Mouse (Mus musculus) limb, embryonic 13.5 days (tissue): Measurements from ENCODE around the gene Slc6a19. TPM values are rescaled to one million over a fixed set of nuclear protein-coding genes. Genes with fewer than 3 reads are reported as not detected.
A peak's percentile ranks its signal among the peaks of the same experiment; 100 is the strongest.

Experiments
- ATAC-seq: fragments of 200-750 bp; cut with Nextera tagmentation; 2 replicates; pipeline ENCODE4 v1.8.0; 2017; ENCODE audit warnings: low read depth, moderate number of reproducible peaks, moderate TSS enrichment; ENCODE audit not compliant: low FRiP score
- H3K27ac ChIP-seq: fragments of 300-500 bp; sonication (generic); 2 replicates; pipeline ENCODE4 v1.5.1; 2015; ENCODE audit warnings: inconsistent platforms, mild to moderate bottlenecking, moderate library complexity
- H3K27me3 ChIP-seq: fragments of 300-500 bp; sonication (generic); 2 replicates; pipeline ENCODE4 v1.6.1; 2015; ENCODE audit warnings: mild to moderate bottlenecking, inconsistent platforms
- H3K36me3 ChIP-seq: fragments of 300-500 bp; sonication (generic); 2 replicates; pipeline ENCODE4 v1.6.1; 2015; ENCODE audit warnings: inconsistent platforms, mild to moderate bottlenecking, moderate library complexity
- H3K4me1 ChIP-seq: fragments of 300-500 bp; sonication (generic); 2 replicates; pipeline ENCODE4 v1.6.1; 2015; ENCODE audit warnings: inconsistent platforms
- H3K4me2 ChIP-seq: fragments of 300-500 bp; sonication (generic); replicated peaks from 2 replicates; pipeline ENCODE4 v1.6.1; 2015; ENCODE audit warnings: inconsistent platforms, mild to moderate bottlenecking, moderate library complexity
- H3K4me3 ChIP-seq: fragments of 300-500 bp; sonication (generic); 2 replicates; pipeline ENCODE4 v1.5.1; 2015; ENCODE audit warnings: moderate library complexity, mild to moderate bottlenecking, inconsistent platforms
- H3K9ac ChIP-seq: fragments of 300-500 bp; sonication (generic); 2 replicates; pipeline ENCODE4 v1.6.1; 2015; ENCODE audit warnings: mild to moderate bottlenecking, inconsistent platforms
- H3K9me3 ChIP-seq: fragments of 300-500 bp; sonication (generic); 2 replicates; pipeline ENCODE4 v1.6.1; 2016; ENCODE audit warnings: inconsistent platforms
- WGBS: fragments of 180-500 bp; shearing (Covaris S2); methylation state at CpG from one replicate; pipeline ENCODE4 v1.1.7; 2015; 5-methylcytosine and 5-hydroxymethylcytosine counted together
- polyA plus RNA-seq: library from polyadenylated mRNA; unstranded; fragments of >200 nt; fragmentation: Nextera tagmentation; extraction: Ambion mirVana; gene quantifications from 2 replicates; pipeline ENCODE4 v1.2.1, GENCODE M21; 2015

Slc6a19 gene
- polyA plus RNA-seq, 1 experiment from 2014 or later, result 0.04 TPM

- WGBS, result 5% methylated on average over 42 of the region's 48 CpGs
- ATAC-seq, result peak; percentile 39; the same call in 1 of the 2 replicates
- peaks cover 18% of the 10 kb centered on the region for H3K4me1 ChIP-seq
- H3K27ac ChIP-seq, result no peak within 1 kb of the TSS
- H3K9ac ChIP-seq, result peak within 1 kb of the TSS; percentile 32; the same call in 1 of the 2 replicates
- no peaks in the 10 kb centered on the region for H3K36me3 ChIP-seq
- H3K27me3 ChIP-seq, result peaks cover 17% of the 10 kb centered on the region
- H3K9me3 ChIP-seq, result no peaks in the 10 kb centered on the region
- H3K4me2 ChIP-seq, result peak within 1 kb of the TSS; percentile 73
- peak within 1 kb of the TSS; percentile 42 for H3K4me3 ChIP-seq
Observed at GRCm38 (mm10) chr13:73732742-73733700, 28.4 kb upstream of the Slc6a19 start, which contains the start of gene Slc12a7. Gene Slc12a7 (plus strand): TSS chr13:73733094.

- H3K27ac ChIP-seq, result no peak overlapping the region
Observed at GRCm38 (mm10) chr13:73732235-73732634, 27.6 kb upstream of the Slc6a19 start.

GRCm38 (mm10) chr13:73730913-73731312 lies 26.2 kb upstream of the Slc6a19 start:
- WGBS, result 50% methylated on average over 1 of the region's 1 CpGs

More at GRCm38 (mm10) chr13:73732235-73732634, 27.6 kb upstream of the Slc6a19 start:
- Histone ChIP-seq H3K36me3 (no peaks in the 10 kb centered on the region), H3K4me1 (peaks cover 18% of the 10 kb centered on the region), H3K27me3 (peaks cover 17% of the 10 kb centered on the region), H3K4me2 (peak overlapping the region; percentile 73), H3K4me3 (peak overlapping the region; percentile 42), H3K9ac (peak overlapping the region; percentile 32; the same call in 1 of the 2 replicates), H3K9me3 (no peaks in the 10 kb centered on the region)
- 0 out of 2 replicates have a peak, but pooled peaks have one; percentile 7 for ATAC-seq
- WGBS, result 61% methylated on average over 7 of the region's 7 CpGs

GRCm38 (mm10) chr13:73728633-73729032 lies 24.0 kb upstream of the Slc6a19 start:
- Histone ChIP-seq H3K36me3 (no peaks in the 10 kb centered on the region), H3K27ac (no peak overlapping the region), H3K9ac (no peak overlapping the region), H3K4me1 (peaks cover 11% of the 10 kb centered on the region), H3K9me3 (no peaks in the 10 kb centered on the region), H3K4me2 (no peak overlapping the region), H3K4me3 (no peak overlapping the region), H3K27me3 (peaks cover 13% of the 10 kb centered on the region)
- ATAC-seq, result no peak

More at GRCm38 (mm10) chr13:73730913-73731312, 26.2 kb upstream of the Slc6a19 start:
- Histone ChIP-seq H3K9ac (no peak overlapping the region), H3K27me3 (peaks cover 17% of the 10 kb centered on the region), H3K36me3 (no peaks in the 10 kb centered on the region), H3K4me3 (no peak overlapping the region), H3K9me3 (no peaks in the 10 kb centered on the region), H3K4me1 (peaks cover 18% of the 10 kb centered on the region), H3K27ac (no peak overlapping the region), H3K4me2 (no peak overlapping the region)
- ATAC-seq, result no peak

GRCm38 (mm10) chr13:73727621-73728025 lies 23.0 kb upstream of the Slc6a19 start:
- no peak overlapping the region for H3K9ac ChIP-seq
- 27% methylated on average over 2 of the region's 2 CpGs for WGBS
- no peaks in the 10 kb centered on the region for H3K36me3 ChIP-seq
- no peak overlapping the region for H3K4me2 ChIP-seq
- H3K4me3 ChIP-seq, result no peak overlapping the region
- ATAC-seq, result no peak
- H3K27ac ChIP-seq, result no peak overlapping the region
- no peaks in the 10 kb centered on the region for H3K9me3 ChIP-seq
- H3K27me3 ChIP-seq, result peaks cover 6% of the 10 kb centered on the region; the same call in 1 of the 2 replicates
- peaks cover 6% of the 10 kb centered on the region for H3K4me1 ChIP-seq

GRCm38 (mm10) chr13:73725315-73725714 lies 20.6 kb upstream of the Slc6a19 start:
- no peak overlapping the region for H3K9ac ChIP-seq
- no peaks in the 10 kb centered on the region for H3K36me3 ChIP-seq
- H3K27me3 ChIP-seq, result no peaks in the 10 kb centered on the region
- no peak overlapping the region for H3K4me2 ChIP-seq
- WGBS, result 89% methylated on average over 5 of the region's 5 CpGs
- H3K27ac ChIP-seq, result no peak overlapping the region
- H3K4me1 ChIP-seq, result no peaks in the 10 kb centered on the region
- H3K9me3 ChIP-seq, result no peaks in the 10 kb centered on the region
- H3K4me3 ChIP-seq, result no peak overlapping the region
- ATAC-seq, result no peak

- 40% methylated on average over 8 of the region's 8 CpGs for WGBS
- no peaks in the 10 kb centered on the region for H3K36me3 ChIP-seq
- peak; percentile 40; the same call in 1 of the 2 replicates for ATAC-seq
Observed at GRCm38 (mm10) chr13:73723081-73723668, 18.5 kb upstream of the Slc6a19 start.

GRCm38 (mm10) chr13:73720241-73720640 lies 15.6 kb upstream of the Slc6a19 start:
- Histone ChIP-seq H3K4me3 (no peak overlapping the region), H3K36me3 (no peaks in the 10 kb centered on the region), H3K27ac (no peak overlapping the region), H3K4me1 (no peaks in the 10 kb centered on the region), H3K4me2 (no peak overlapping the region), H3K9ac (no peak overlapping the region), H3K27me3 (no peaks in the 10 kb centered on the region), H3K9me3 (no peaks in the 10 kb centered on the region)
- no peak for ATAC-seq
- WGBS, result 78% methylated on average over 4 of the region's 4 CpGs

More at GRCm38 (mm10) chr13:73723081-73723668, 18.5 kb upstream of the Slc6a19 start:
- H3K4me1 ChIP-seq, result no peaks in the 10 kb centered on the region
- H3K27me3 ChIP-seq, result no peaks in the 10 kb centered on the region
- no peak overlapping the region for H3K4me3 ChIP-seq
- no peaks in the 10 kb centered on the region for H3K9me3 ChIP-seq
- H3K4me2 ChIP-seq, result no peak overlapping the region
- no peak overlapping the region for H3K9ac ChIP-seq
- H3K27ac ChIP-seq, result no peak overlapping the region

GRCm38 (mm10) chr13:73718225-73718624 lies 13.6 kb upstream of the Slc6a19 start:
- H3K36me3 ChIP-seq, result no peaks in the 10 kb centered on the region
- no peak overlapping the region for H3K4me3 ChIP-seq
- no peak overlapping the region for H3K9ac ChIP-seq
- ATAC-seq, result 0 out of 2 replicates have a peak, but pooled peaks have one; percentile 11
- H3K4me1 ChIP-seq, result no peaks in the 10 kb centered on the region
- H3K4me2 ChIP-seq, result no peak overlapping the region
- H3K27ac ChIP-seq, result no peak overlapping the region
- 1% methylated on average over 2 of the region's 2 CpGs for WGBS
- no peaks in the 10 kb centered on the region for H3K27me3 ChIP-seq
- H3K9me3 ChIP-seq, result no peaks in the 10 kb centered on the region

- no peaks in the 10 kb centered on the region for H3K36me3 ChIP-seq
- WGBS, result 64% methylated on average over 2 of the region's 2 CpGs
- H3K4me2 ChIP-seq, result no peak overlapping the region
- H3K4me3 ChIP-seq, result no peak overlapping the region
- no peak overlapping the region for H3K9ac ChIP-seq
- no peak for ATAC-seq
- H3K9me3 ChIP-seq, result no peaks in the 10 kb centered on the region
- no peaks in the 10 kb centered on the region for H3K27me3 ChIP-seq
- no peak overlapping the region for H3K27ac ChIP-seq
- H3K4me1 ChIP-seq, result no peaks in the 10 kb centered on the region
Observed at GRCm38 (mm10) chr13:73714020-73714419, 9.4 kb upstream of the Slc6a19 start.

- no peak for ATAC-seq
- Histone ChIP-seq H3K36me3 (no peaks in the 10 kb centered on the region), H3K27me3 (no peaks in the 10 kb centered on the region), H3K4me3 (no peak overlapping the region), H3K9me3 (no peaks in the 10 kb centered on the region), H3K4me1 (no peaks in the 10 kb centered on the region), H3K9ac (no peak overlapping the region), H3K27ac (no peak overlapping the region), H3K4me2 (no peak overlapping the region)
- 74% methylated on average over 4 of the region's 4 CpGs for WGBS
Observed at GRCm38 (mm10) chr13:73713204-73713603, 8.5 kb upstream of the Slc6a19 start.

- Histone ChIP-seq H3K27me3 (no peaks in the 10 kb centered on the region), H3K4me1 (no peaks in the 10 kb centered on the region), H3K36me3 (no peaks in the 10 kb centered on the region), H3K4me2 (no peak overlapping the region), H3K9ac (no peak overlapping the region), H3K27ac (no peak overlapping the region), H3K9me3 (no peaks in the 10 kb centered on the region), H3K4me3 (no peak overlapping the region)
- WGBS, result 78% methylated on average over 3 of the region's 3 CpGs
- no peak for ATAC-seq
Observed at GRCm38 (mm10) chr13:73712228-73712627, 7.6 kb upstream of the Slc6a19 start.
